Comparison of ENCODE assay signal across 8 mouse cellular contexts in the genomic region with DNA sequence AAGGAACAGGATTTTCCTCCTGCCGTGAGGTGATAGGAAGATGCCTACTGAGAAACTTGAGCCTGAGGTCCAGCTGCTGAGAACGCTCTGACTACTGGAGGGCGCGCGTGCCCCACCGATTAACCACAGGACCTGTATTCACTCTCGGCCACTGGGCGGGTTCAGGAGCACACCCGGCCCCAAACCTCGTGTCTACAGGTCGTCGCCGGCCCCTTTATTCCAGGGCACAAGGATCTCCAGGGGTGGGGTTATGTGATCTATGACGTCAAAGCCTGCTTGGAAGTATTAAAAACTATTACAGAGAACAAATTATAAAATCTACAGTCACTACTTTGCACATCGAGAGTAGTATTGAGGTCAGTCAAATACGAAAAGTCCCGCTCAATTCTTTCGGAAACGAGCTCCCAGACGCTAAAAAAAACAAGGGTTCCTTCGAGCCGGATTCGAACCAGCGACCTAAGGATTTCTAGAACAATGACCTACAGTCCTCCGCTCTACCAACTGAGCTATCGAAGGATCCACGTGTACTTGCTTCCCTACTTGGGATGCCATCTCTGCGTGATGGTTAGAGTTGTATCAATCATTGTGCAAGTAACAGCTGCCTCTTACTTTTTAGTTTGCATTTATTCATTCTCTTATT. TPM values are rescaled to one million over a fixed set of nuclear protein-coding genes. Genes with fewer than 3 reads are reported as not detected.
A peak's percentile ranks its signal among the peaks of the same experiment; 100 is the strongest.
DNase-seq lines count a peak whose midpoint lies in the region; ATAC-seq and TF ChIP-seq lines count a peak whose summit lies in the region.

No protein-coding gene starts in this region.

- POLR2A ChIA-PET in Patski (lab: Charles Lee) = interaction anchor here (0.6 to 1.3 kb wide), 3 partner anchors 92 to 1722 kb away, joined by 3 to 5 read pairs (median 3); no protein-coding TSS in a partner anchor

- DNase-seq in Patski (ENCODE audit: low read depth, low spot score) = peak; percentile 84
- DNase-seq in cerebellum, postnatal 14 days = peak; percentile 98 to 99
- peak; percentile 93 to 99 for DNase-seq in frontal cortex, postnatal 14 days (ENCODE audit: low spot score in 2 of 2)
- peak; percentile 93 to 99 for DNase-seq in layer of hippocampus, postnatal 25 days (ENCODE audit: extremely low spot score in 1 of 2, low spot score in 1 of 2)
- peak; percentile 95 for DNase-seq in lung, postnatal 25 days (ENCODE audit: low spot score)
- DNase-seq in retina, adult 2 months (ENCODE audit: low read depth, low spot score) = peak; percentile 99
- DNase-seq in thymus, postnatal 25 days = peak; percentile 95

- no peaks in the 10 kb centered on the region for H3K9me3 ChIP-seq in hindbrain, embryonic 13.5 days

- H3K36me3 ChIP-seq in hindbrain, embryonic 13.5 days = no peaks in the 10 kb centered on the region

- in situ Hi-C loops in Patski (cut with MboI; ENCODE audit: low pct_unique_long_range_greater_than_20kb) = loop anchor here (5.0 to 25.0 kb wide), 5 partner anchors 90 to 1490 kb away; partner anchors contain the start of genes Hist1h1c, Hist1h2bb and Hist1h3c

- peak overlapping the region; percentile 60 for H3K27ac ChIP-seq in hindbrain, embryonic 13.5 days

- CTCF ChIA-PET in Patski (lab: Charles Lee) = interaction anchor here (1.0 to 3.4 kb wide), 11 partner anchors 8 to 97 kb away, joined by 3 to 21 read pairs (median 4); no protein-coding TSS in a partner anchor

- peak; percentile 84 for ATAC-seq in Patski
- ATAC-seq in hindbrain, embryonic 13.5 days (ENCODE audit: low FRiP score) = peak; percentile 88

- TF ChIP-seq CTCF in Patski (IDR thresholded peaks at IDR 0.05) = peak; percentile 94

- H3K4me2 ChIP-seq in hindbrain, embryonic 13.5 days = peak overlapping the region; percentile 65

- no peaks in the 10 kb centered on the region for H3K27me3 ChIP-seq in Patski
- no peaks in the 10 kb centered on the region for H3K27me3 ChIP-seq in hindbrain, embryonic 13.5 days

- H3K4me1 ChIP-seq in hindbrain, embryonic 13.5 days (replicated peaks) = peaks cover 34% of the 10 kb centered on the region

- H3K4me3 ChIP-seq in hindbrain, embryonic 13.5 days = peak overlapping the region; percentile 58

- H3K9ac ChIP-seq in hindbrain, embryonic 13.5 days = peak overlapping the region; percentile 46; the same call in 1 of the 2 replicates

- WGBS in hindbrain, embryonic 13.5 days = under 1% methylated on average over 28 of the region's 28 CpGs

RNA-seq across cellular contexts. Expression of gene Abt1, which starts 9.0 kb away (rescaled TPM):
- polyA plus RNA-seq in Patski (2021) = 8.3 TPM
- 9.9 and 10.2 TPM in 2 replicates for polyA plus RNA-seq in hindbrain, embryonic 13.5 days (2015; fragmentation: Nextera tagmentation; extraction: Ambion mirVana)
- 1 to 10 TPM; 8.5 to 8.9 TPM for total RNA-seq in layer of hippocampus, postnatal 25 days (2021)

RNA-seq across cellular contexts. Expression of gene Btn1a1, which starts 33.0 kb away (rescaled TPM):
- polyA plus RNA-seq in Patski (2021) = 0.06 TPM
- 0.06 TPM in 1 of 2 replicates, not detected in the other for polyA plus RNA-seq in hindbrain, embryonic 13.5 days (2015; fragmentation: Nextera tagmentation; extraction: Ambion mirVana)
- not detected for total RNA-seq in layer of hippocampus, postnatal 25 days (2021)

RNA-seq across cellular contexts. Expression of gene Btn2a2, which starts 56.0 kb away (rescaled TPM):
- polyA plus RNA-seq in Patski (2021) = 0.23 TPM
- polyA plus RNA-seq in hindbrain, embryonic 13.5 days (2015; fragmentation: Nextera tagmentation; extraction: Ambion mirVana) = 0.12 TPM in 1 of 2 replicates, not detected in the other
- total RNA-seq in layer of hippocampus, postnatal 25 days (2021) = under 1 TPM; 0.59 to 0.66 TPM

Comparison
In these comparisons a context has a peak if more than half of its experiments do, and no peak if none do; other contexts are left out.
1. Peak in every context shown above with its lines: DNase-seq, ATAC-seq, H3K4me3 ChIP-seq and H3K27ac ChIP-seq.